Mouse (Mus musculus) MEL (cell line): ENCODE measurements around the gene Dlg1. TPM values are rescaled to one million over a fixed set of nuclear protein-coding genes. Genes with fewer than 3 reads are reported as not detected.

Experiments used
- DNase-seq: peaks from one replicate; pipeline ENCODE4 v3.0.0; 2011; ENCODE audit warnings: low read depth, low spot score
- H3K27ac ChIP-seq: 2 replicates; pipeline ENCODE4 v1.5.1; 2012; ENCODE audit warnings: low read depth, mild to moderate bottlenecking, control low read depth, low read length, moderate library complexity; ENCODE audit not compliant: control insufficient read depth
- H3K27me3 ChIP-seq, 2 experiments: fragments of 150-350 bp in 1 of 2; sonication (generic) in 1 of 2; 2 replicates each; pipeline ENCODE4 v1.6.1; 2012; ENCODE audit warnings: low read length in 2 of 2, mild to moderate bottlenecking in 2 of 2, improper control_type of control experiment in 1 of 2, moderate library complexity in 1 of 2; ENCODE audit not compliant: insufficient read depth in 2 of 2, control insufficient read depth in 1 of 2
- H3K36me3 ChIP-seq, 2 experiments: 2 replicates each; pipeline ENCODE4 v1.6.1; 2012 to 2014; ENCODE audit warnings: low read length in 2 of 2, improper control_type of control experiment in 1 of 2, inconsistent platforms in 1 of 2, mild to moderate bottlenecking in 1 of 2; ENCODE audit not compliant: insufficient read depth in 2 of 2, control insufficient read depth in 1 of 2
- H3K4me1 ChIP-seq, 2 experiments: fragments of 150-350 bp in 1 of 2; sonication (generic) in 1 of 2; 2 replicates each; pipeline ENCODE4 v1.6.1; 2012; ENCODE audit warnings: low read length in 2 of 2, improper control_type of control experiment in 1 of 2, mild to moderate bottlenecking in 1 of 2; ENCODE audit not compliant: insufficient read depth in 2 of 2, control insufficient read depth in 1 of 2
- H3K4me3 ChIP-seq, 2 experiments: fragments of 150-350 bp in 1 of 2; sonication (generic) in 1 of 2; 2 replicates each; pipeline ENCODE4 v1.5.1; 2012; ENCODE audit warnings: low read depth in 2 of 2, low read length in 2 of 2, mild to moderate bottlenecking in 2 of 2, moderate library complexity in 2 of 2, control low read depth in 1 of 2, improper control_type of control experiment in 1 of 2; ENCODE audit not compliant: control insufficient read depth in 1 of 2, insufficient read depth in 1 of 2
- H3K79me2 ChIP-seq: 2 replicates; pipeline ENCODE4 v1.6.1; 2012; ENCODE audit warnings: mild to moderate bottlenecking, low read length, moderate library complexity; ENCODE audit not compliant: control insufficient read depth, poor library complexity, insufficient read depth
- H3K9ac ChIP-seq: 2 replicates; pipeline ENCODE4 v1.6.1; 2012; ENCODE audit warnings: low read depth, mild to moderate bottlenecking, control low read depth, low read length, moderate library complexity; ENCODE audit not compliant: control insufficient read depth, poor library complexity, severe bottlenecking
- H3K9me3 ChIP-seq: fragments of 150-350 bp; sonication (generic); replicated peaks from 2 replicates; pipeline ENCODE4 v1.6.1; 2012; ENCODE audit warnings: mild to moderate bottlenecking, low read length, improper control_type of control experiment, moderate library complexity; ENCODE audit not compliant: insufficient read depth
- CHD2 ChIP-seq: IDR thresholded peaks from 2 replicates; pipeline ENCODE4 v1.6.1; 2011; ENCODE audit warnings: low read length, improper control_type of control experiment
- CTCF ChIP-seq, 3 experiments: IDR thresholded peaks in 2 of 3; conservative IDR thresholded peaks in 1 of 3; 2 replicates each; pipeline ENCODE4 v1.5.1; 2011 to 2012; ENCODE audit warnings: low read length in 3 of 3, low read depth in 2 of 3, mild to moderate bottlenecking in 2 of 3, improper control_type of control experiment in 1 of 3, inconsistent platforms in 1 of 3, mixed read lengths in 1 of 3, moderate library complexity in 1 of 3; ENCODE audit not compliant: control insufficient read depth in 1 of 3, insufficient read depth in 1 of 3, poor library complexity in 1 of 3, severe bottlenecking in 1 of 3
- E2F4 ChIP-seq: IDR thresholded peaks from 2 replicates; pipeline ENCODE4 v1.6.1; 2011; ENCODE audit warnings: low read depth, low read length, improper control_type of control experiment, borderline replicate concordance
- GABPA ChIP-seq: IDR thresholded peaks from 2 replicates; pipeline ENCODE4 v1.6.1; 2012; ENCODE audit warnings: low read depth, mild to moderate bottlenecking, inconsistent platforms, low read length, improper control_type of control experiment, moderate library complexity
- GATA1 ChIP-seq: IDR thresholded peaks from 2 replicates; pipeline ENCODE4 v1.6.1; 2011; ENCODE audit warnings: low read depth, low read length, improper control_type of control experiment
- JUND ChIP-seq: IDR thresholded peaks from 2 replicates; pipeline ENCODE4 v1.6.1; 2011; ENCODE audit warnings: low read depth, mild to moderate bottlenecking, improper control_type of control experiment, low read length
- MAX ChIP-seq: IDR thresholded peaks from 2 replicates; pipeline ENCODE4 v1.6.1; 2011; ENCODE audit warnings: low read length, improper control_type of control experiment
- MAZ ChIP-seq: IDR thresholded peaks from 2 replicates; pipeline ENCODE4 v1.6.1; 2012; ENCODE audit warnings: low read depth, mild to moderate bottlenecking, inconsistent platforms, low read length, improper control_type of control experiment
- MYC ChIP-seq: IDR thresholded peaks from 2 replicates; pipeline ENCODE4 v1.6.1; 2011; ENCODE audit warnings: low read depth, mild to moderate bottlenecking, low read length, improper control_type of control experiment, moderate library complexity
- POLR2AphosphoS5 ChIP-seq: IDR thresholded peaks from 2 replicates; pipeline ENCODE4 v1.6.1; 2012; ENCODE audit warnings: low read depth, borderline replicate concordance, mild to moderate bottlenecking, inconsistent platforms, low read length, moderate library complexity, mixed read lengths
- RAD21 ChIP-seq: IDR thresholded peaks from 2 replicates; pipeline ENCODE4 v1.6.1; 2011; ENCODE audit warnings: mild to moderate bottlenecking, low read depth, low read length, improper control_type of control experiment
- SMC3 ChIP-seq: IDR thresholded peaks from 2 replicates; pipeline ENCODE4 v1.6.1; 2011; ENCODE audit warnings: low read depth, low read length, improper control_type of control experiment
- USF1 ChIP-seq: IDR thresholded peaks from 2 replicates; pipeline ENCODE4 v1.6.1; 2014; ENCODE audit warnings: low read depth, mild to moderate bottlenecking, inconsistent platforms, low read length, improper control_type of control experiment, moderate library complexity
- USF2 ChIP-seq, 2 experiments: IDR thresholded peaks; 2 replicates each; pipeline ENCODE4 v1.6.1; 2011 to 2012; ENCODE audit warnings: improper control_type of control experiment in 2 of 2, low read length in 2 of 2, borderline replicate concordance in 1 of 2, inconsistent platforms in 1 of 2, low read depth in 1 of 2, mild to moderate bottlenecking in 1 of 2; ENCODE audit not compliant: insufficient read depth in 1 of 2
- ZC3H11A ChIP-seq: IDR thresholded peaks from 2 replicates; pipeline ENCODE4 v1.6.1; 2012; ENCODE audit warnings: low read depth, mild to moderate bottlenecking, inconsistent platforms, low read length, improper control_type of control experiment
- ZKSCAN1 ChIP-seq: IDR thresholded peaks from 2 replicates; pipeline ENCODE4 v1.6.1; 2012; ENCODE audit warnings: low read depth, mild to moderate bottlenecking, inconsistent platforms, low read length, improper control_type of control experiment, moderate library complexity
- ZNF384 ChIP-seq: IDR thresholded peaks from 2 replicates; pipeline ENCODE4 v1.6.1; 2012; ENCODE audit warnings: low read depth, mild to moderate bottlenecking, inconsistent platforms, low read length, improper control_type of control experiment
- polyA plus RNA-seq, 2 experiments: library from polyadenylated mRNA; stranded (reverse) in 1 of 2; unstranded in 1 of 2; fragments of >175 nt in 1 of 2; fragments of >200 nt in 1 of 2; gene quantifications; 2 replicates each; pipeline versions ENCODE4 v1.2.1 to v1.2.4; 2012; ENCODE audit warnings: low replicate concordance in 2 of 2, low read depth in 1 of 2; ENCODE audit not compliant: insufficient read length in 2 of 2, insufficient read depth in 1 of 2, missing spikeins in 1 of 2
- total RNA-seq: library from RNA; depleted of rRNA; stranded (reverse); fragments of 300-350 nt; gene quantifications from 2 replicates; pipeline ENCODE4 v1.2.3, GENCODE M21; 2012

The Dlg1 gene
- total and polyA plus RNA-seq, 3 experiments: 25.7 to 74.6 (median 33.9) TPM

DNA sequence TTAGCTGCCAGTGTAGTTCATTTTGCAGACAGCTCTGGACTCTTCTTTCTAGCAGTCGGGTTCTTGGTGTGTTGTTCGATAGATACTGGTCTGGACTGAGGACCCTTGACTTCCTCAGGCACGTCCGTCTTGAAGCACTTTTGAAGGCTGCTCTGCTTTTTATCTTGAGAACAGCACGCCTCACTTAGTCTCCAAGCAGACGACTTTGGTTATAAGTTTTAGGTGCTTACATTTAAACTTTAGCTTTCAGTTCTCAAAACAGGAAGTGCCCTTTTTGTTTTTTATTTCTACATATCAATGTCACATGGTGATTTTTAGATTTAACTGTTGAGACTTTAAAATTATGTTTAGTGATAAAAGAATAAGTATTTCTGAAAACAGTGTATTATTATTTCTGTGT is 33.1 kb downstream of the Dlg1 start (continued):
- TF ChIP-seq E2F4 (no peak), CHD2 (no peak), ZKSCAN1 (no peak), USF1 (peak; percentile 65; the same call in 1 of the 2 replicates), MAZ (no peak)

DNA sequence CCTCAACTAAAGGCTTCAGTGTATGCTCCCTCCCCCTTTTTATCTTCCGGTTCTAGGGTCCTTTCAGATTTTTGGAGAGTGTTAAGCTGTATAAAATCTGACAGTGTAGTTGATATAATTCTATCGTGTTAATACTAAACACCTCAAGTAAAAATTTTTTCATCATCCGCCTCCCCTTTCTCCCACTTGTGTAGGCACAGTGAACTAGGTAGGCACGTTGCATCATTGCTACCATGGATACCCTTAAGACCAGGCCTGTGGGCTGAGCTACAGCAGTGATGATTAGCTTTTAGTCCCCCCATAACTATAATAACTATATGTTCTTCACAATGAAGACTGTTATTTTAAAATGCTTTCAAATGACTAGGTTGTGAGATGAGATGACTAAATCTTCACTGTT is 34.1 kb downstream of the Dlg1 start:
- Histone ChIP-seq H3K36me3 (peaks cover 0 to 21% of the 10 kb centered on the region in 2 experiments; a peak in 3 of 4 replicates), H3K4me1 (peaks cover 3 to 9% of the 10 kb centered on the region in 2 experiments; a peak in 3 of 4 replicates), H3K27me3 (no peaks in the 10 kb centered on the region), H3K9me3 (no peaks in the 10 kb centered on the region), H3K27ac (no peak overlapping the region), H3K9ac (no peak overlapping the region), H3K79me2 (peaks cover 5% of the 10 kb centered on the region; the same call in 1 of the 2 replicates), H3K4me3 (no peak overlapping the region)
- TF ChIP-seq POLR2AphosphoS5: no peak
- peak; percentile 57 for TF ChIP-seq ZNF384
- no peak for TF ChIP-seq MAZ
- DNase-seq: no peak

DNA sequence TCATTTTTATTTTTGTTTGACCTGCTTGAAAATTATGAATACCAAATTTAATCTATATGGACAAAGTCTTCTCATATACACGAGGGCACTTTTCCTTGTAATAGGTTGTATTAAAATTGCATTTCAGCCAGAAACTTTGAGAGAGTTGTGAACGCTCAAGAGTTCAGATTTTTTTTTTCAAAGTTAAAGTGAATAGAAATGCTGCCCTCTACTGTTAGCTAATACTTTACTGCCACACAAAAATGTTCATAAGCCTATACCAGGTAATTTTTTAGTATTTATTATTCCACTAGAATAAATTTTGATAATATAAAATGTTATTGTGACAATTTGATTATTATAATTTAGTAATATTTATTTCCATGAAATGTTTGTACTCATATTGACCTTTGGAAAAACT is 42.0 kb downstream of the Dlg1 start:
- peaks cover 0 to 2% of the 10 kb centered on the region in 2 experiments; a peak in 1 of 4 replicates for H3K36me3 ChIP-seq
- no peak overlapping the region for H3K4me3 ChIP-seq
- peaks cover under 1% of the 10 kb centered on the region; the same call in 1 of the 2 replicates for H3K79me2 ChIP-seq
- no peak overlapping the region for H3K27ac ChIP-seq
- peak; percentile 32 for DNase-seq
- H3K4me1 ChIP-seq: peaks cover 3 to 4% of the 10 kb centered on the region in 2 experiments; a peak in 2 of 4 replicates
- TF ChIP-seq GABPA (no peak), RAD21 (peak; percentile 65), MAX (no peak), GATA1 (no peak), USF2 (IDR thresholded peaks at IDR 0.05; ENCODE audit: borderline replicate concordance in 1 of 2, insufficient read depth in 1 of 2, low read depth in 1 of 2, low read length in 2 of 2) (no peak), MYC (no peak), CTCF (IDR thresholded peaks at IDR 0.05 in 2 of 3, conservative IDR thresholded peaks at IDR 0.05 in 1 of 3; ENCODE audit: control insufficient read depth in 1 of 3, insufficient read depth in 1 of 3, low read depth in 2 of 3, low read length in 3 of 3, poor library complexity in 1 of 3, severe bottlenecking in 1 of 3) (peak in 1 of 3 experiments; percentile 61; a peak in 2 of 6 replicates), ZNF384 (peak; percentile 89), JUND (no peak), ZC3H11A (peak; percentile 41; the same call in 1 of the 2 replicates), SMC3 (peak; percentile 57)
- no peaks in the 10 kb centered on the region for H3K9me3 ChIP-seq
- H3K9ac ChIP-seq: no peak overlapping the region
- H3K27me3 ChIP-seq: no peaks in the 10 kb centered on the region
